Comparison of ENCODE assay signal across 6 mouse cellular contexts in genomic region chr3:50436409-50436808, GRCm38 (mm10). TPM values are rescaled to one million over a fixed set of nuclear protein-coding genes. Genes with fewer than 3 reads are reported as not detected.
A peak's percentile ranks its signal among the peaks of the same experiment; 100 is the strongest.
DNase-seq lines count a peak whose midpoint lies in the region; ATAC-seq lines count a peak whose summit lies in the region.
"Not testable (repeated sequence)": the region's sequence is repeated elsewhere in the genome, so short reads cannot be mapped to it uniquely, and the experiment has no call there.

No protein-coding gene starts in this region.

- not testable (repeated sequence) for H3K9me3 ChIP-seq in forebrain, embryonic 10.5 days; limb, embryonic 10.5 days (replicated peaks)

- H3K4me1 ChIP-seq in forebrain, embryonic 10.5 days: peaks cover 13% of the 10 kb centered on the region
- H3K4me1 ChIP-seq in limb, embryonic 10.5 days: peaks cover 52% of the 10 kb centered on the region

- not testable (repeated sequence) for H3K4me3 ChIP-seq in forebrain, embryonic 10.5 days; limb, embryonic 10.5 days

- peak; percentile 67 for ATAC-seq in common myeloid progenitor, adult 5-6 weeks (replicated peaks; ENCODE audit: low read depth, poor library complexity, severe bottlenecking)
- peak; percentile 74 to 77 for ATAC-seq in hematopoietic stem cell, adult 5-6 weeks (replicated peaks in 1 of 2; ENCODE audit: insufficient read depth in 1 of 2, low FRiP score in 2 of 2, low TSS enrichment in 1 of 2, low read depth in 1 of 2, poor library complexity in 2 of 2, severe bottlenecking in 2 of 2)
- ATAC-seq in megakaryocyte progenitor cell, adult 5-6 weeks (replicated peaks; ENCODE audit: poor library complexity): peak; percentile 59
- ATAC-seq in neutrophil, adult 5-6 weeks (ENCODE audit: extremely low read depth, insufficient number of reproducible peaks, low FRiP score, poor library complexity, severe bottlenecking): peak; percentile 85

- H3K27ac ChIP-seq in forebrain, embryonic 10.5 days: 0 out of 2 replicates have a peak overlapping the region, but pooled peaks have one; percentile 15
- peak overlapping the region; percentile 61 for H3K27ac ChIP-seq in limb, embryonic 10.5 days

- 90% methylated on average over 2 of the region's 2 CpGs for WGBS in forebrain, embryonic 10.5 days
- WGBS in limb, embryonic 10.5 days: 94% methylated on average over 2 of the region's 2 CpGs

- not testable (repeated sequence) for H3K36me3 ChIP-seq in forebrain, embryonic 10.5 days (replicated peaks); limb, embryonic 10.5 days

- not testable (repeated sequence) for H3K27me3 ChIP-seq in forebrain, embryonic 10.5 days (ENCODE audit: poor library complexity, severe bottlenecking); limb, embryonic 10.5 days (ENCODE audit: low read depth, poor library complexity, severe bottlenecking)

- DNase-seq in forebrain, embryonic 10.5 days (ENCODE audit: extremely low spot score, low spot score); limb, embryonic 10.5 days (ENCODE audit: low spot score): not testable (repeated sequence)

RNA-seq across cellular contexts. Expression of gene Slc7a11, which starts 7.0 kb away (rescaled TPM):
- 0.32 TPM in 1 of 2 replicates, not detected in the other for total RNA-seq in common myeloid progenitor, adult 5-6 weeks (2017)
- polyA plus RNA-seq in forebrain, embryonic 10.5 days (2016; fragmentation: Nextera tagmentation; extraction: Ambion mirVana): 1.1 and 1.3 TPM in 2 replicates
- 3.6 and 5.7 TPM in 2 replicates for total RNA-seq in hematopoietic stem cell, adult 5-6 weeks (2017)
- 1.8 and 3.6 TPM in 2 replicates for polyA plus RNA-seq in limb, embryonic 10.5 days (2016; fragmentation: Nextera tagmentation; extraction: Ambion mirVana)
- total RNA-seq in megakaryocyte progenitor cell, adult 5-6 weeks (2015): 1.4 and 2.0 TPM in 2 replicates
- total RNA-seq in megakaryocyte progenitor cell, adult 5-6 weeks (2017): 1.7 and 4.7 TPM in 2 replicates
- total RNA-seq in neutrophil, adult 5-6 weeks (2017): 70.8 and 71.1 TPM in 2 replicates

Comparison
In these comparisons a context has a peak if more than half of its experiments do, and no peak if none do; other contexts are left out.
1. RNA of gene Slc7a11, which starts 7.0 kb away (total RNA-seq): 70.8 to 71.1 TPM in neutrophil, adult 5-6 weeks; 3.6 to 5.7 TPM in hematopoietic stem cell, adult 5-6 weeks, 1.4 to 4.7 TPM in megakaryocyte progenitor cell, adult 5-6 weeks and 0.32 TPM in common myeloid progenitor, adult 5-6 weeks; every median in the first group is over 10 times any median in the second.
2. Peak in every context shown above with its lines, with median percentiles within 50 percentile points of each other: ATAC-seq.